Mouse (Mus musculus): ENCODE data around the gene Hist1h2bb. TPM values are rescaled to one million over a fixed set of nuclear protein-coding genes. Genes with fewer than 3 reads are reported as not detected.
"Not testable (repeated sequence)": the region's sequence is repeated elsewhere in the genome, so short reads cannot be mapped to it uniquely, and the experiment has no call there.

The Hist1h2bb gene
- polyA plus RNA-seq, 1 experiment from 2014 or later: 3.4 TPM

- no peak overlapping the region for H3K4me3 ChIP-seq (ENCODE audit: low read depth, low read length)
- 0 out of 2 replicates have a peak, but pooled peaks cover 3% of the 10 kb centered on the region for H3K4me1 ChIP-seq (ENCODE audit: control insufficient read depth, insufficient read depth, low read length)
- no peaks in the 10 kb centered on the region for H3K9me3 ChIP-seq (ENCODE audit: control insufficient read depth, low read length)
- H3K27me3 ChIP-seq (ENCODE audit: control insufficient read depth, insufficient read depth, low read length): no peaks in the 10 kb centered on the region
- H3K9ac ChIP-seq (ENCODE audit: low read length): no peak overlapping the region; the same call in 1 of the 2 replicates
- peak; percentile 20 for DNase-seq (ENCODE audit: low spot score)
- H3K36me3 ChIP-seq (ENCODE audit: control insufficient read depth, insufficient read depth, low read length): no peaks in the 10 kb centered on the region
- H3K4me2 ChIP-seq (ENCODE audit: low read depth, severe bottlenecking): no peak overlapping the region
- WGBS: 47% methylated on average over 11 of the region's 11 CpGs
- ATAC-seq (ENCODE audit: insufficient number of reproducible peaks, low FRiP score, low TSS enrichment, low read depth): no peak
- H3K27ac ChIP-seq (replicated peaks; ENCODE audit: low read depth, low read length): no peak overlapping the region
Observed at GRCm38 (mm10) chr13:23717176-23717575, 29.4 kb upstream of the Hist1h2bb start.

GRCm38 (mm10) chr13:23717593-23718245 is 28.8 kb upstream of the Hist1h2bb start:
- not testable (repeated sequence) for H3K27ac ChIP-seq (replicated peaks; ENCODE audit: low read depth, low read length); H3K27me3 ChIP-seq (ENCODE audit: control insufficient read depth, insufficient read depth, low read length); H3K9ac ChIP-seq (ENCODE audit: low read length); ATAC-seq (ENCODE audit: insufficient number of reproducible peaks, low FRiP score, low TSS enrichment, low read depth); H3K4me2 ChIP-seq (ENCODE audit: low read depth, severe bottlenecking); H3K4me3 ChIP-seq (ENCODE audit: low read depth, low read length); H3K4me1 ChIP-seq (ENCODE audit: control insufficient read depth, insufficient read depth, low read length); H3K9me3 ChIP-seq (ENCODE audit: control insufficient read depth, low read length); H3K36me3 ChIP-seq (ENCODE audit: control insufficient read depth, insufficient read depth, low read length)
- WGBS: 16% methylated on average over 2 of the region's 2 CpGs
- DNase-seq (ENCODE audit: low spot score): peak; percentile 22

- H3K9ac ChIP-seq (ENCODE audit: low read length): no peak overlapping the region
- no peak overlapping the region for H3K4me2 ChIP-seq (ENCODE audit: low read depth, severe bottlenecking)
- WGBS: 93% methylated on average over 4 of the region's 4 CpGs
- no peaks in the 10 kb centered on the region for H3K27me3 ChIP-seq (ENCODE audit: control insufficient read depth, insufficient read depth, low read length)
- H3K9me3 ChIP-seq (ENCODE audit: control insufficient read depth, low read length): no peaks in the 10 kb centered on the region
- H3K4me1 ChIP-seq (ENCODE audit: control insufficient read depth, insufficient read depth, low read length): no peaks in the 10 kb centered on the region
- no peak for ATAC-seq (ENCODE audit: insufficient number of reproducible peaks, low FRiP score, low TSS enrichment, low read depth)
- DNase-seq (ENCODE audit: low spot score): no peak
- H3K27ac ChIP-seq (replicated peaks; ENCODE audit: low read depth, low read length): no peak overlapping the region
- no peak overlapping the region for H3K4me3 ChIP-seq (ENCODE audit: low read depth, low read length)
- H3K36me3 ChIP-seq (ENCODE audit: control insufficient read depth, insufficient read depth, low read length): no peaks in the 10 kb centered on the region
Observed at GRCm38 (mm10) chr13:23724239-23724638, 22.3 kb upstream of the Hist1h2bb start.

GRCm38 (mm10) chr13:23725213-23725612 is 21.3 kb upstream of the Hist1h2bb start:
- WGBS: no CpG with 5 or more reads among the region's 1 CpGs
- no peak for DNase-seq (ENCODE audit: low spot score)
- H3K4me3 ChIP-seq (ENCODE audit: low read depth, low read length): no peak overlapping the region

GRCm38 (mm10) chr13:23728472-23729191 is 17.9 kb upstream of the Hist1h2bb start:
- no peaks in the 10 kb centered on the region for H3K4me1 ChIP-seq (ENCODE audit: control insufficient read depth, insufficient read depth, low read length)

More at GRCm38 (mm10) chr13:23725213-23725612, 21.3 kb upstream of the Hist1h2bb start:
- H3K27ac ChIP-seq (replicated peaks; ENCODE audit: low read depth, low read length): no peak overlapping the region
- H3K27me3 ChIP-seq (ENCODE audit: control insufficient read depth, insufficient read depth, low read length): no peaks in the 10 kb centered on the region
- H3K4me2 ChIP-seq (ENCODE audit: low read depth, severe bottlenecking): no peak overlapping the region
- no peaks in the 10 kb centered on the region for H3K36me3 ChIP-seq (ENCODE audit: control insufficient read depth, insufficient read depth, low read length)
- no peaks in the 10 kb centered on the region for H3K4me1 ChIP-seq (ENCODE audit: control insufficient read depth, insufficient read depth, low read length)
- ATAC-seq (ENCODE audit: insufficient number of reproducible peaks, low FRiP score, low TSS enrichment, low read depth): no peak
- no peak overlapping the region for H3K9ac ChIP-seq (ENCODE audit: low read length)
- no peaks in the 10 kb centered on the region for H3K9me3 ChIP-seq (ENCODE audit: control insufficient read depth, low read length)

GRCm38 (mm10) chr13:23729192-23729525 is 17.4 kb upstream of the Hist1h2bb start:
- no peaks in the 10 kb centered on the region for H3K9me3 ChIP-seq (ENCODE audit: control insufficient read depth, low read length)
- no peaks in the 10 kb centered on the region for H3K4me1 ChIP-seq (ENCODE audit: control insufficient read depth, insufficient read depth, low read length)
- no peaks in the 10 kb centered on the region for H3K27me3 ChIP-seq (ENCODE audit: control insufficient read depth, insufficient read depth, low read length)
- 94% methylated on average over 9 of the region's 9 CpGs for WGBS
- H3K4me3 ChIP-seq (ENCODE audit: low read depth, low read length): no peak overlapping the region
- peak; percentile 16 for DNase-seq (ENCODE audit: low spot score)
- no peak overlapping the region for H3K27ac ChIP-seq (replicated peaks; ENCODE audit: low read depth, low read length)
- no peaks in the 10 kb centered on the region for H3K36me3 ChIP-seq (ENCODE audit: control insufficient read depth, insufficient read depth, low read length)
- ATAC-seq (ENCODE audit: insufficient number of reproducible peaks, low FRiP score, low TSS enrichment, low read depth): no peak
- no peak overlapping the region for H3K9ac ChIP-seq (ENCODE audit: low read length)
- H3K4me2 ChIP-seq (ENCODE audit: low read depth, severe bottlenecking): no peak overlapping the region

More at GRCm38 (mm10) chr13:23728472-23729191, 17.9 kb upstream of the Hist1h2bb start:
- no peak overlapping the region for H3K4me2 ChIP-seq (ENCODE audit: low read depth, severe bottlenecking)
- H3K36me3 ChIP-seq (ENCODE audit: control insufficient read depth, insufficient read depth, low read length): no peaks in the 10 kb centered on the region
- peak; percentile 18 for DNase-seq (ENCODE audit: low spot score)
- H3K27ac ChIP-seq (replicated peaks; ENCODE audit: low read depth, low read length): no peak overlapping the region
- no peaks in the 10 kb centered on the region for H3K27me3 ChIP-seq (ENCODE audit: control insufficient read depth, insufficient read depth, low read length)
- no peak overlapping the region for H3K9ac ChIP-seq (ENCODE audit: low read length)
- no peak overlapping the region for H3K4me3 ChIP-seq (ENCODE audit: low read depth, low read length)
- ATAC-seq (ENCODE audit: insufficient number of reproducible peaks, low FRiP score, low TSS enrichment, low read depth): no peak
- 91% methylated on average over 18 of the region's 18 CpGs for WGBS
- H3K9me3 ChIP-seq (ENCODE audit: control insufficient read depth, low read length): no peaks in the 10 kb centered on the region

GRCm38 (mm10) chr13:23729706-23730105 is 16.8 kb upstream of the Hist1h2bb start:
- H3K27me3 ChIP-seq (ENCODE audit: control insufficient read depth, insufficient read depth, low read length): no peaks in the 10 kb centered on the region
- no peak for ATAC-seq (ENCODE audit: insufficient number of reproducible peaks, low FRiP score, low TSS enrichment, low read depth)
- H3K27ac ChIP-seq (replicated peaks; ENCODE audit: low read depth, low read length): no peak overlapping the region
- peak; percentile 19 for DNase-seq (ENCODE audit: low spot score)
- H3K9me3 ChIP-seq (ENCODE audit: control insufficient read depth, low read length): no peaks in the 10 kb centered on the region
- H3K9ac ChIP-seq (ENCODE audit: low read length): no peak overlapping the region
- H3K4me3 ChIP-seq (ENCODE audit: low read depth, low read length): no peak overlapping the region
- no peak overlapping the region for H3K4me2 ChIP-seq (ENCODE audit: low read depth, severe bottlenecking)
- H3K4me1 ChIP-seq (ENCODE audit: control insufficient read depth, insufficient read depth, low read length): no peaks in the 10 kb centered on the region
- 89% methylated on average over 5 of the region's 5 CpGs for WGBS
- no peaks in the 10 kb centered on the region for H3K36me3 ChIP-seq (ENCODE audit: control insufficient read depth, insufficient read depth, low read length)

GRCm38 (mm10) chr13:23730479-23730878 is 16.1 kb upstream of the Hist1h2bb start:
- Histone ChIP-seq H3K4me2 (ENCODE audit: low read depth, severe bottlenecking) (no peak overlapping the region), H3K27ac (replicated peaks; ENCODE audit: low read depth, low read length) (no peak overlapping the region), H3K4me1 (ENCODE audit: control insufficient read depth, insufficient read depth, low read length) (no peaks in the 10 kb centered on the region), H3K27me3 (ENCODE audit: control insufficient read depth, insufficient read depth, low read length) (no peaks in the 10 kb centered on the region), H3K9me3 (ENCODE audit: control insufficient read depth, low read length) (no peaks in the 10 kb centered on the region), H3K36me3 (ENCODE audit: control insufficient read depth, insufficient read depth, low read length) (no peaks in the 10 kb centered on the region), H3K9ac (ENCODE audit: low read length) (no peak overlapping the region), H3K4me3 (ENCODE audit: low read depth, low read length) (no peak overlapping the region)
- DNase-seq (ENCODE audit: low spot score): peak; percentile 23
- no peak for ATAC-seq (ENCODE audit: insufficient number of reproducible peaks, low FRiP score, low TSS enrichment, low read depth)
- 52% methylated on average over 8 of the region's 8 CpGs for WGBS
